Mouse (Mus musculus) neutrophil, adult 5-6 weeks (primary cell): Measurements from ENCODE around the gene Zdhhc5. TPM values are rescaled to one million over a fixed set of nuclear protein-coding genes. Genes with fewer than 3 reads are reported as not detected.

Source experiments
- ATAC-seq: fragments of 151-379, 151-347 bp; 2 replicates; pipeline ENCODE4 v1.8.0; 2017; ENCODE audit warnings: mild to moderate bottlenecking, moderate TSS enrichment; ENCODE audit not compliant: insufficient number of reproducible peaks, poor library complexity, low FRiP score, severe bottlenecking; ENCODE audit errors: extremely low read depth
- total RNA-seq: library from RNA; stranded (forward); fragments of 200-1000 nt; gene quantifications from 2 replicates; pipeline ENCODE4 v1.2.3, GENCODE M21; 2017

Gene Zdhhc5
- 33.3 and 37.8 TPM in 2 replicates for total RNA-seq

- ATAC-seq: peak; percentile 79
These were observed at the start of gene Zdhhc5 for GRCm38 (mm10) chr2:84714811-84715561. Gene Zdhhc5, minus strand, starts transcription at chr2:84715180.

GRCm38 (mm10) chr2:84762818-84763217 lies 47.8 kb upstream of the Zdhhc5 start:
- ATAC-seq: no peak

GRCm38 (mm10) chr2:84762295-84762694 lies 47.3 kb upstream of the Zdhhc5 start:
- no peak for ATAC-seq

- ATAC-seq: no peak
These were observed 46.9 kb upstream of the Zdhhc5 start for GRCm38 (mm10) chr2:84761840-84762239.

GRCm38 (mm10) chr2:84761309-84761708 lies 46.3 kb upstream of the Zdhhc5 start:
- ATAC-seq: no peak

- ATAC-seq: no peak
These were observed 45.8 kb upstream of the Zdhhc5 start for GRCm38 (mm10) chr2:84760777-84761176.

- no peak for ATAC-seq
These were observed 43.7 kb upstream of the Zdhhc5 start for GRCm38 (mm10) chr2:84758542-84759127.

- no peak for ATAC-seq
These were observed 42.2 kb upstream of the Zdhhc5 start for GRCm38 (mm10) chr2:84757026-84757682.

GRCm38 (mm10) chr2:84756245-84756644 lies 41.3 kb upstream of the Zdhhc5 start:
- no peak for ATAC-seq

- ATAC-seq: no peak
These were observed 35.1 kb upstream of the Zdhhc5 start for GRCm38 (mm10) chr2:84750115-84750514.

- no peak for ATAC-seq
These were observed 29.1 kb upstream of the Zdhhc5 start for GRCm38 (mm10) chr2:84744126-84744525.

GRCm38 (mm10) chr2:84743561-84743960 lies 28.6 kb upstream of the Zdhhc5 start, which contains the start of gene Gm19426:
Gene Gm19426, minus strand, starts transcription at chr2:84743655.
- ATAC-seq: no peak

- no peak for ATAC-seq
These were observed 27.7 kb upstream of the Zdhhc5 start for GRCm38 (mm10) chr2:84742451-84743283.

GRCm38 (mm10) chr2:84741841-84742450 lies 27.0 kb upstream of the Zdhhc5 start:
- ATAC-seq: no peak

- no peak for ATAC-seq
These were observed 25.8 kb upstream of the Zdhhc5 start for GRCm38 (mm10) chr2:84740608-84741333.

- ATAC-seq: no peak
These were observed 23.4 kb upstream of the Zdhhc5 start for GRCm38 (mm10) chr2:84738271-84738911.

- ATAC-seq: no peak
These were observed 22.5 kb upstream of the Zdhhc5 start for GRCm38 (mm10) chr2:84737451-84737925.
